Mouse (Mus musculus): Measurements from ENCODE around the gene Oosp1. TPM values are rescaled to one million over a fixed set of nuclear protein-coding genes. Genes with fewer than 3 reads are reported as not detected.

Gene Oosp1
- polyA plus RNA-seq, 1 experiment from 2014 or later: not detected

Other genes with a start within 250 kb of the Oosp1 start
- gene Ms4a4b, start 247.6 kb downstream of the Oosp1 start, polyA plus RNA-seq (2015; fragmentation: Nextera tagmentation; extraction: Ambion mirVana): 0.09 TPM in 1 of 2 replicates, not detected in the other
- 1.6 and 4.5 TPM in 2 replicates for gene Ms4a6c, start 221.8 kb downstream of the Oosp1 start, polyA plus RNA-seq (2015; fragmentation: Nextera tagmentation; extraction: Ambion mirVana)
- 0.31 TPM in 1 of 2 replicates, not detected in the other for gene Gm8369, start 205.2 kb downstream of the Oosp1 start, polyA plus RNA-seq (2015; fragmentation: Nextera tagmentation; extraction: Ambion mirVana)
- 2.0 and 3.8 TPM in 2 replicates for gene Ms4a6b, start 174.6 kb downstream of the Oosp1 start, polyA plus RNA-seq (2015; fragmentation: Nextera tagmentation; extraction: Ambion mirVana)
- 0.10 TPM in 1 of 2 replicates, not detected in the other for gene Ms4a4d, start 154.3 kb downstream of the Oosp1 start, polyA plus RNA-seq (2015; fragmentation: Nextera tagmentation; extraction: Ambion mirVana)
- 2.6 and 3.0 TPM in 2 replicates for gene Ms4a6d, start 86.3 kb downstream of the Oosp1 start, polyA plus RNA-seq (2015; fragmentation: Nextera tagmentation; extraction: Ambion mirVana)
- 0.13 and 0.19 TPM in 2 replicates for gene Ms4a2, start 67.4 kb downstream of the Oosp1 start, polyA plus RNA-seq (2015; fragmentation: Nextera tagmentation; extraction: Ambion mirVana)
- gene Ms4a3, start 50.3 kb downstream of the Oosp1 start, polyA plus RNA-seq (2015; fragmentation: Nextera tagmentation; extraction: Ambion mirVana): not detected in 2 replicates
- not detected in 2 replicates for gene Oosp2, start 30.6 kb downstream of the Oosp1 start, polyA plus RNA-seq (2015; fragmentation: Nextera tagmentation; extraction: Ambion mirVana)
- not detected in 2 replicates for gene Oosp3, start 5.9 kb upstream of the Oosp1 start, polyA plus RNA-seq (2015; fragmentation: Nextera tagmentation; extraction: Ambion mirVana)
- not detected in 2 replicates for gene Gif, start 56.4 kb upstream of the Oosp1 start, polyA plus RNA-seq (2015; fragmentation: Nextera tagmentation; extraction: Ambion mirVana)
- 44.6 and 45.2 TPM in 2 replicates for gene Mrpl16, start 79.2 kb upstream of the Oosp1 start, polyA plus RNA-seq (2015; fragmentation: Nextera tagmentation; extraction: Ambion mirVana)
- gene Stx3, start 128.3 kb upstream of the Oosp1 start, polyA plus RNA-seq (2015; fragmentation: Nextera tagmentation; extraction: Ambion mirVana): 17.6 and 20.6 TPM in 2 replicates
- 0.09 and 0.12 TPM in 2 replicates for gene Olfr1417, start 148.1 kb upstream of the Oosp1 start, polyA plus RNA-seq (2015; fragmentation: Nextera tagmentation; extraction: Ambion mirVana)
- gene Olfr1418, start 169.9 kb upstream of the Oosp1 start, polyA plus RNA-seq (2015; fragmentation: Nextera tagmentation; extraction: Ambion mirVana): not detected in 2 replicates
- not detected in 2 replicates for gene Olfr1419, start 184.0 kb upstream of the Oosp1 start, polyA plus RNA-seq (2015; fragmentation: Nextera tagmentation; extraction: Ambion mirVana)
- gene Olfr1420, start 195.4 kb upstream of the Oosp1 start, polyA plus RNA-seq (2015; fragmentation: Nextera tagmentation; extraction: Ambion mirVana): not detected in 2 replicates
- gene Patl1, start 221.2 kb upstream of the Oosp1 start, polyA plus RNA-seq (2015; fragmentation: Nextera tagmentation; extraction: Ambion mirVana): 15.1 and 16.8 TPM in 2 replicates